Mouse (Mus musculus): Measurements from ENCODE around the gene Rsu1.
A peak's percentile ranks its signal among the peaks of the same experiment; 100 is the strongest.

Rsu1 gene

DNA sequence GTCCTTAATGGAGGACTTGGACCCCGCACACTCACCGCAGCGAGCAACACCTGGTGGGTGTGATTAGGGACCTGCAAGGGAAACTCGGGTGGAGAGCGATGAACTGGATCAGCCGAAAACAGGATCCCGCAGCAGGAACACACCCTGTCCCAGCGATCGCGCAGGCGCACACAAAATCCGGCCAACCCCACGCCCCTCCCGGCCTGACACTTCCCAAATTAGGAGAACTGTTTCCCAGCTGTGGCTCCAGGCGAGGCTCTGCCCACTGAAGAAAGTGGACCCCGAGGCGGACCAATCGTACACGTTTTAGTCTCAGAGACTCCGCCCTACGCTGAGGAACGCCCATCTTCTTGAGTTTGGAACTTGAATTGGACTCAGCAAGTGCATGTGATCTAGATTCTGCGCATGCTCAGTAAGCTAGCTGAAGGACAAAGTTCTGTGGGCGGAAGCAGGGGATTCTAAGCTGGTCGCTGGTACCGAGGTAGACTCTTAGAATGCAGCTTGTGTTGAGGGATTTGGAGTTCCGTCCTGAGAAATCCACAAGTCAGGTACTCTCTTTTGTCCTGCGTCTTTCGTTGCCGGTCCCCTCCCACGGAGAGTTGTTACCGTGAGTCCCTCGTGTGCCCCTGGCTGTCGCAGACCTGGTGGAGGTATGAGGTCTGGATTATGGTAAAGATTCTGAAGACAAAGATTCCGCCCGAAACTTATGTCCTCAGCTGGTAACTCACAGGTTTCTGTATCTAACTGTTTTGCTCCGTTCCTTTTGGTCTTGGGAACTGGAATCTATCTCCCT is at the start of gene Rsu1:
Gene Rsu1 (minus strand): TSS at position 251 of the 793 bp plus-strand sequence.
- DNase-seq (ENCODE audit: low spot score): peak; percentile 97

DNA sequence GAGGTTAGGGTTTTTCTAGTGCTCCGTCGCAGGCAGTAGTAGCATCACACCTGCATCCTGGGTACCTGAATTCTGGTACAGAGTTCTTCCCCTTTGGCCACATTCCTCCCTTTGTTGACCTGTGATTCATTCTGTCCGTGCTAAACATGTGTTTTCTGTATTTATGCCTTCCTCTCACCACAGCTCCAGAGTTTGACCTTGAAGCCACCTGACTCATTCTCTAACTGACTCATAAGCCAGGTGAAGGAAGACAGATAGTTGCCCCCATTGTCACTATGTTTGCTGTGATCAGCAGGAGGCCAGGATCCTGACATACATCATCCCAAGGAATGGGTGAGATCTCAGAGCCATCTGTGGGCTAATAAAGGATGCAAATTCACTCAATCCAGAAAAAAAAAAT is 32.2 kb upstream of the Rsu1 start:
- no peak for DNase-seq (ENCODE audit: low spot score)

DNA sequence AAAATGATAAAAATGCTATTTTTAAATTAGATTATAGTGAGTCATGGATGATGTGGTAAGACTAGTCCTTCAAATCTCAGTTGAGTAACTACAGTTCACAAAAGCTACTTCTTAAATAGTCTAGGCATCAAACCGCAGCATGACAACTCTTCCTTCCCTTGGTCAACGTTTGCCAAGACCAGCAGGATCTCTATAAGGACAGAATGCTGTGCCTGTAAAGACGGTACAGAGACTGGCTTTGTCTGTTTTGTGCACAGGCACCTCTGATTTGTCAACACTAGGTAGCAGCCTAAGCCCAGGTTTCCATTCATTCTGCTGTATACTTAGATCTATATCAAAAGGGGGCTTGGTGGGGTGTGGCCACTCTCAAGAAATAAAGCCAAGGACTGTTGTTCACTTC is 27.8 kb upstream of the Rsu1 start:
- no peak for DNase-seq (ENCODE audit: low spot score)

DNA sequence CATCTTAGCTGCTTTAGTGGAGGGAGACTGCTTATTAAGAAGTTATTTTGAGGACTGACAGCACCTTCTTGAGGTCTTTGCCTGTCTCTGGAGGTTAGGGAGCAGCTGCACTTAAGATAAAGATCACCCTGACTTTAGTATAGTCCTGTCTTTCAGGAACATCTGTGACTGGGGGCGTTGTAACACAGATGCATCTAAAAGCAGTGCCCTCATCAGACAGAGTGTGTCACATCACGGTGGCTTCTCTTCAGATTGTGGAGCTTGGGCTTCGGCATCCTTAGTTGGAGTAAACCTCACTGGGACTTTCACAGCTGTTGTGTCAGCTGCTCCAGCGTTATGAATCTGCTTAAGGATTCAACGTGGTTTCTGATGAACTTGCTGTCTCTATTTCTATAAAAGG is 26.5 kb upstream of the Rsu1 start:
- DNase-seq (ENCODE audit: low spot score): no peak

DNA sequence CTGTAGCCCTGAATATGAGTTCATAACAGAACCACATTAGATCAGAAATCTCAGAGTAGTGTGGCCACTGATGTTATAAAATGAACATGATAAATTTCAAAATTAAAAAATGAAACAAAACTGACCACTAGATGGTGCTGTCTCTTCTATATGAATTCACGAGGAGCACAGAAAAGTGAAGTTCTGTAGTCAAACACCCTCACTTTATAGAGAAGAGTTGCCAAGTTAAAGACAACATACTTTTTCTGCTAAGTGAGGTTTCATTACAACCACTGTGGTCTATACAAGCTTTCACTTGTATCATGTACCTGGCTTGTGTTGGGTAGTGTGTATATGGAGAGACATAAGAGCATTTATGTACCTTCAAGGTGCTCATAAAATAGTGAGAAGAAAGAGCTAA is 19.4 kb upstream of the Rsu1 start:
- peak; percentile 71 for DNase-seq (ENCODE audit: low spot score)

DNA sequence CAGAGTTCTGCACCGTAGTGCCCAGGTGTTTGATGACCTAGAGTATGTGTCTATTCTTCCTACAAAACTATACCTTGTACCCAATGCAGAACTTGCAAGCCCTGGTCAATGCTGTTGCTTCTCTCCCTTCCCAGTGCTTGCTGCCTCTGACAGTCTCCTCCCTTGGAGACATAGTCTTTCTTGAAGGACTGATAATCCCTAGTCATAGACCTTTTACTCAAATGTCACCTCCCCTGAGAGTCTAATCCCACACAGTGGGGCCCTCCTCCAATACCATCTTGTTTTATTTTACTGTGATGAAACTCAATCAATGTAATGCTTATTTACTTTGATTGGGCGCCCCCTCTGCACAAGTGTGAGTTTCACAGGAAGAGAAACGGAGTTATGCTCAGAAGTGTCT is 18.9 kb upstream of the Rsu1 start:
- no peak for DNase-seq (ENCODE audit: low spot score)

DNA sequence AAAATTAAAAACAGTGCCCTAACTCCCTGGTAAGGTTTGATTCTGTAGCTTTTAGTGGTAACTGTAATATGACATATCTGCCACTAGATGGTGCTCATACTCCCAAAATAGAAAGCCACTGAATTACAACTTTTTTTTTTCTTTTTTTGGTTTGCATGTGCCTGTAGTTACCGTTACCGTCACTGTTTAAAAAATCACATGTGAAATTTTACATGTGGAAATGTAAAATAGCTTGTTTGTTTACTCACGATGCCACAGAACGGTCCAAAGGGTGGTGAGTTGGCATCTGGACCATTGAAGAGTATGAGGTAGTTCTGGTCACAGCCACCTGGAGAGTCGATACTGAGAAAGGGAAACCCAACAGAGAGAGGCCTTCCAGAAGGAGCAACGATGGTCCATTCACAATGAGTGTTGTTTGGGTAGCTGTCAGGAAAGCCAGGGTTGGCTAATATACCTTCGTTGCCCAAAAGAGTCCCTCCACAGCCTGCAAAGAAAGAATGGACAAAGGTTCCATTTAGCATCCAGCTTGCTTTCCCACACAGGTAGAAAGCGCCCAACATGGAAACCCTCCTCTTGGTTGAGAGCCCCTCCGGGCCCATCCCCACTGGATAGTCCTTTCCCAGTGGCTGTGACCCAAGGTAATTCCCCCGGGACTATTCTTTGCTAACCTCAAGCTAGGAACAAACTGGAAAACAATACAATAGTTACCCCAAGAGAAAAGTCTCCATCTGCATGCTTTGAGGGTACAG is 7.1 kb upstream of the Rsu1 start:
- no peak for DNase-seq (ENCODE audit: low spot score)

DNA sequence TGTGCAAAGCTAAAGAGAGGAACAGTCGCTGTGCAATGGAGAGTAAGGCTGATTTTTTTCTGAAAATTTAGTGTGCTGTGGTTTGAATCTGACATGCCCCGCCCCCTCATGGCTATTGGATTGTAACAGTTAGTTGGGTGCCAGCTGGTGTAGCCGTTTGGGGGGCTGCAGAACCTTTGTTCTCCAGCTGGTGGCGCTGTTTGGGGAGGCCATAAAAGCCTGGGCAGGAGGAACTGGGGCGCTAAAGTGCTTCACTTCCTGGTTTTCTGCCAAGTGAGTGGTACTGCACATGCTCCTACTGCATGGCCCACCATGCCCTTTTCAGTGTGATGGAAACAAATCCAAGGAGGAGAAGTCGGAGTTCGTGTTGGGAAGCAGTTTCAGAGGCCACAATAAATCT is 4.7 kb upstream of the Rsu1 start:
- no peak for DNase-seq (ENCODE audit: low spot score)

DNA sequence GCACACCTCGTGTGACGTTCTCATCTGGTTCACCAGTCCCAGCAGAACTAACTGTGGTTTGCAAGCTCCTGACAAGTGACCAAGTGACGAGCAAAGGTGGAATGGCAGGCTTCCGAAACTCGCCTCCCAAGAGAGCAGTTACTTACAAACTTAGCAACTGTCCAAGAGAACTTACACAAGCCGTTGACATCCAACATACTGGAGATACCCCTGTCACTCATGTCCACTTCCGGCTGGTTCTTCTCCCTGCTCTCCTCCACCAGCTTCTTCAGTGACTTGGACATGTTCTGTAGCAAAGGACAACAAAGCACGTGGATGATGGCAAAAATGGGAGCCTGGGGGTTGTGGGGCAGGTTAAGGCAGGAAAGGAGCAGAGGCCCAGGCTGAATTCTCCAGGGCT is 479 bp downstream of the Rsu1 start:
- no peak for DNase-seq (ENCODE audit: low spot score)

DNA sequence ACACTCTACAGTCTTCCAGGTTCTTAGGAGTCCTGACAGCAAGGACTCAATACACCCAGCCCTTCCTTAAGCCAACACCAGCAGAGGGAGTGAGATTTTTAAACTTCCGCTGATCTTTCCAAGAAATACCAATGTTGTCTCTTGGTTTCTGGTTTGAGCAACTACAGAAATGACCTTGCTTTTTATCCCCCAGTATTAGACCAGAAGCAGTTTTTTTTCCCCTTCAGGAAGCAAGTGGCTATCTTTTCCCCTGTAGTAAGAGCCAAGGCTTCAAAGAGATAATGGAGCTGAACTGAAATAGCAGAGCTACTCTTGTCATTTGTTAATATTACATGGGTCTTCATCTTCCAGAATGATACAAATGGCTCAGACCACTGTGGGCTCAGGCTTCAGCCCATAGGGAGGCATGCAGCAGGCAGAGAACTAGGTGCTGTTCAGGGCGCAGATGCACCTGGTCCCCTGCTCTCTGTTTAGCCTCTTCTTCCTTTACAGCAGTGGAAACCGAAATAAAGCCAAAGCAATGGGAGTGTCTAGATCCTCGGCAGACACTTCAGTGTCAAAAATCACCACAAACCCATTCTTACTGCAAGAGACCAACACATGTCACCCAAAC is 2.4 kb downstream of the Rsu1 start:
- no peak for DNase-seq (ENCODE audit: low spot score)

DNA sequence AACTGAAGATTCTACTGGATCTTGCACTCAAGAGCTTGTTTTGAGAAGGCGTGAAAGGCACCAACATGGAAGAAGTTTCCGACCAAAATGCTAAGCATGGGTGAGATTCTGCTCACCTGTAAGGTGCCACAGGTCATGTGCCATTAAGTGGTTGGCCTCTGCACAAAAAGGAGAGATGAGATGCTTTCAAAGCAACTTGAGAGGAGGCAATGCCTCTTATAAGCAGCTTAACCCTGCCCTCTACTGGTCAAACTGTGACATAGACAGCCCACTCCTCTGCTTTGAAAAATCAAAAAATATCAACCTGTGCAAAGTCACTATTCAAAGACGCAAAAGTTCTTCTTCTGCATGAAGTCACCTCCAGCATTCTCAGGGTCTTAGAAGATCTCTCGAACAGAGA is 6.3 kb downstream of the Rsu1 start:
- no peak for DNase-seq (ENCODE audit: low spot score)

DNA sequence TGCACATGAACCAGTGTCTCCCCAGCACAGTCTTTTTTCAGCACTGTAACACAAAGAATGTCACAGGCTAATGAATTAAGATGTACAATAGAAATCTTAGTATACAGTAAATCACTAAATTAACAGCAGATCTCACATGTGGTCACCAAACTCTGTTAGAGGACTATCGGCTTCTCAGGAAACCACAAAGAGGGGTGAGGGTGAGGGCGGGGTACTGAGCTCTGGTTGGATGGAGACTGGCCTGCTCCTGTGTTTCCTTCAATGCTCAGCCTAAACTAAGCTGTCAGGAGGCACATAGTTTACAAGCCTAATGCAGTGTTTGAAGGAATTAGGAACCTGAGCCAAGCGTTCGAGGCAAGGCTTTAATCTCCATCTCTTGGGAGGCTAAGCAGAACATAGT is 8.1 kb downstream of the Rsu1 start:
- DNase-seq (ENCODE audit: low spot score): no peak

DNA sequence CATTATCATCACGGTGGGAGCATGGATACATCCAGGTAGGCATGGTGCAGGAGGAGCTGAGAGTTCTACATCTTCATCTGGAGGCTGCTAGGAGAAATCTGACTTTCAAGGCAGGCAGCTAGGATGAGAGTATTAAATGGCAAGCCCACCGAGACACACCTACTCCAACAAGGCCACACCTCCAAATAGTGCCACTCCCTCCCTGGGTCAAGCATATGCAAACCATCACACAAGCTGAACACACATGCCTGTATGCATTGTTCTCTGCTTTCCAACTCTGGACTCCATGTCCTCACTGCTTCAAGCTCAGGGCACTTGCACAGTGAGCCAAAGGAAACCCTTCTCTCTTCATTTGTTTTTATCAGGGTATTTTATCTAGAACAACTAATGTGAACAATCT is 12.6 kb downstream of the Rsu1 start:
- DNase-seq (ENCODE audit: low spot score): no peak

DNA sequence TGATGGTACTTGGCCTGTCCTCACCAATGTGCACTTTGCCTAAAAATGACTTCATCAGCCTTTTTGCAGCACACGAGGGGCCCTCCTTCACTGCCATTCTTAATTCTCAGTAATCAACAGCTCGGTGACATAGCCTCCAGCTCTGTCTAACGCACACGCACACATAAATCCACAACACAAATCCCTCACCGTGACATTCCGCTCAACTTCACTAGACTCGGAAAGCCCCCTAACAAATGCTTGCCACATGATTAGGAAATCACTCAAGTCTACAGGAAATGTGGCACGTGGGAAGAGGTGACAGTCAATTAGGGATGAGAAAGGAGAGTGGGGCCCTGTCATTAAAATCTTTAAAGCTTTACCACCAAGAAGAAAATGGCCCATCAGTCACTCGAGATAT is 30.5 kb downstream of the Rsu1 start:
- no peak for DNase-seq (ENCODE audit: low spot score)

DNA sequence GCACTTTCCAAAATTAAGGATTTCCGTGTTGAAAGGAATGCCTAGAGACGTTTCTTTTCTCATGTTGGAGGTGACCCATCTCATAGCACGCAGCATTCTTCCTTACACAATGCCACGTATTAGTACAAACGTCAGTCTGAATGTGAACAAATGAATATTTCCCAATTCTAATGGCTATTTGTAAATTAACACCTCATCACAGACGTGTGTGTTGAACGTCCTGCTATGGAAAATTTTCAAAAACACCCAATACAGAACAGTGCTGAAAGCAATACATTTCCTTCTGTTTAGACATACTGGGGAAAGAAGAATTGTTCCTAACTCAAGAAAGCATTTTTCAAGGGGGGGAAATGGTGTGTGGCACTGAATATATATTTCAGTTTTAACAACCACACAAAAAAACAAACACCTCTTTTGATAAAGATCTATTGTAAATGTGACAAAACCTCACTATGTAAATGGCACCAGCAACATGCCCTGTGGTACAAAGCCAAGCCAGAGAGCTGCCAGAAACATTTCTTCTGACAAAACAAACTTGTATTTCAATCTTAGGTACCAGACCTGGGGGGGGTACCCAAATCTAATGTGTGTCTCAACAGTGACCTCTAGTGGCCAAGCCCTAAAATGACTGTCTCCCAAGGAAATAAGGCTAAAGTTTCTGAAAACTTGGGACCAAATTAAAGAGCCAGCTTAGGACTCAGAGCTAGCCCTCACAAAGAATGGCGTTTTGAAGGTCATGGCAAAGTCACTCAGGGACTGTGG is 33.9 kb downstream of the Rsu1 start:
- DNase-seq (ENCODE audit: low spot score): peak; percentile 68

DNA sequence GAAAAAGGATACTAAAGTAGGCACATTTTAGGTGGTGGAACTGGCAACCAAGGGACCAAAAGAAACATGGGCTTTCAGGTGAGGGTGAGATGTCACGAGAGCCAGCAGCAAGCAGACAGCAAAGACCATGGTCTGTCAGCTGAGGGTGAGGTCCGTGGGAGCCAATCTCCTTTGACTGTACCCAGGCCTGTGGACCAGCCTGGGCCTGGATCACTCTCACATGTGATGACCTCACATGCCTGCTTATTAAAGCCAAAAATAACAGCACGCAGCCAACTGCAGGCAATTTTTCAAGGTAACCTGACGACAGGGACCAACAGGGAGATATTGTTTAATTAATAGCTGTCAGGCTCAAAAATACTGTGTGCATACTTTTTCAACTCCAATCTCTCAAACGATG is 35.5 kb downstream of the Rsu1 start:
- DNase-seq (ENCODE audit: low spot score): no peak

DNA sequence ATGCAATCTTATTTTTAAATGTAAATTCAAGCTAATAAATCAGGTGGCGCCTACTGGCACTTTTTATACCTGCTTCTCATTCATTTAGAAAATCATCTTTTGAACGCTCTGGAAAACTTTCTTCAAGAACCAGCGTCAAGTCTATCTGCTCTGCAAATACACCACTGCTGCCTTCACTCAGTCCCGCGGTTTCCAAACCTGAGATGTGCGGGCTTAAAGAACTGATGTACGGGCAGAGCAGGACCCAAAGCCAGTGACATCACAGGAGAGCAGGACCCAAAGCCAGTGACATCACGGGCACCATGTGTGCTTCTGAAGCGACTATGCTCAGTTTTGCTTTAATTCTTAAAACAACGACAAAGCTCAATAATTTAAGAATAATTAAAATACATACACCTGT is 36.4 kb downstream of the Rsu1 start:
- DNase-seq (ENCODE audit: low spot score): no peak

DNA sequence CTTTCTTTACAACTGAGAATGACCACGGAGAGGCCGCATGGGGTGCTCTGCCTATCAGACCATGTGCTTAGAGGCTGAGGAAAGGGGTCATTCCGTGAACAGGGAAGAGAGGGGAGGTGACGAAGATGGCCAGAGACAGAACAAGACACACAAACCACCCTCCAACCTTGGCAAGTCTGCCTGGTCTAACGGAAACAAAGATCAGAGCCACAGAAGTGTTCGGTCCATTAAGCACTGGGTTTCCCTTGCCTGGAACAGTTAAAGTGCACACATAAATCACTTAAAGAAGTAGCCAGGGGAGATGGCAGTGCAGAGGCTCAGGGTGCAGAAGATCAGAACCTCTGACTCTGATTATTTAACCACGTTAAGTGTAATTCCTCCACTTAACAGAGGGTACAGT is 37.3 kb downstream of the Rsu1 start:
- no peak for DNase-seq (ENCODE audit: low spot score)

DNA sequence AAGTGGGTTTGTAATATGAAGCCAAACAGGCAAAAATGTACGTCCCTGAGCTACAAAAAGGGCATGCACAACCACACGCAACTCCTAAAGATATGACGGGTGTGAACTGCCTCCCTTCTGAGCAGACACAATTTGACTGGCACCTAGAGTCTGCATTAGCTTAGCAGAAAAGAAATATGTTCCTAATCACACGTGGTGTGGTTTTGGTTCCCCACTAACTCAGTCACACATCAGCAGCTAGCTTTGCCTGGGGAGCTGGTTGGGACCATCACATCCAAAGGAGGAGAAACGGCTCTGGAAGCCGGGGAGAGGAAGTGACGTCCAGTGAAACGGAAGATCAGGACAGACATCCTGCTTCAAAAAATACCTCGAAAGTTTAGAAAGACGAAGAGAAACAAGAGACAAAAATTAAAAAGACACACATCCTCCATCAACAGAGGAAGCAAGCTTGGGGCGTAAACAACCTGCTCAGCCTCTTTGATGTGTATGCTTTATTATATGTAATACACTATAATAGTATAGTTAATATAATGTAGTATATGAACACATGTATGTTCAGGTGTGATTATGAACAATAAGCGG is 37.9 kb downstream of the Rsu1 start:
- no peak for DNase-seq (ENCODE audit: low spot score)

DNA sequence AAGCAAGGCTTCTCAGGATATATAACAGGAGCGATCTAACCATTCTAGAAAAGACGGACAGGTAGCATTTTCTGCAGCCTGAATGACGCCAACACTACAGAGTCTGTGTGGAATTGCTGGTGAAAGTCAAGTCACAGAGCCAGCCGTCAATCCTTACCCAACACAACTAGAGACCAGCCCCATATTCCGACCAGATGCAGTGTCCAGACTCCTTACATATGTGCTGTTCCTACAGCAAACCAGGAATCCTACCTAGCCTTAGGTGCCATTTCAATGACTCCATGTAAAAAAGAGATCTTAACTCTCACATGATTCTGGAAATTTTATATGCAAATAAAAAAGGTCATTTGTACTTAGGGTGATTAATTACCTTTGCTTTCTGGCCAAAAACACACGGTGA is 38.9 kb downstream of the Rsu1 start:
- DNase-seq (ENCODE audit: low spot score): no peak

DNA sequence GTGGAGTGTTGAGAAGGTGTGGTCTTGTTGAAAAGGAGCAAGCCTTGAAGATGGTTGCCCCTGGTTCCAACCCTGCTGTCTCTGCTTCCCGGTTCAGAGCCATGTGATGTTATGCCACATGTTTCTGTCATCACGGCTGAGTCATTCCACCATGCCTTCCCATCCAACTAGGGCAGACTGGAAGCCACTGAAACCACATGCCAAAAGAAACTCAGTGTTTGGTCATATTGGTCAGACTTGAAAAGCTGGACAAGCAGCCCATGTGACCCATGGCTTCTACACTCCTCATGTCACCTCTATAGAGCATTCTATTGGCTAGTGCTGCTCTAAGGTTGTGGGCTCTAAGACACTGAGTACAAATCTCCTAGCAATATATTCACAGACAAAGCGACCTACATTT is 41.5 kb downstream of the Rsu1 start:
- no peak for DNase-seq (ENCODE audit: low spot score)

DNA sequence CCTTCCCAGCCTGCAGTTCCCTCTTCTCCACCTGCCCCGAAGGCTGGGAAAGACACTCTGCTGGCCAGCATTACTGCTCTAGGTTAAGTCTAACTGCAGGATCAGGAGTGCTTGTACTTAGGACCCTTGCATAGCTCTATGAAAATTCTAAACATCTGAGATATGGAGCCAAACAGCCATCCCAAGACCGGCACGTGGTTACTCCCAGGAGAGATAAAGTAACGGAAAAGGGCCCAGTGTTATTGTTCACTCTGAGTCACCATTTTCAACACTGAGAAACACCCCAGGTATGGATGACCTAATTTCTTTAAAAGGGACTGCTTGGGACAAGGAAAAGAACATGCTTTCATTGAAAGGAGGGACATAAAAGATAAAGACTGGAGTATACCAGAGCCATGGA is 45.2 kb downstream of the Rsu1 start:
- no peak for DNase-seq (ENCODE audit: low spot score)

Measured in layer of hippocampus, adult 9-10 months (tissue).